Mouse (Mus musculus) neutrophil, adult 5-6 weeks (primary cell): ENCODE data around the gene 9630041A04Rik. TPM values are rescaled to one million over a fixed set of nuclear protein-coding genes. Genes with fewer than 3 reads are reported as not detected.

Experiments used
- ATAC-seq: fragments of 151-379, 151-347 bp; 2 replicates; pipeline ENCODE4 v1.8.0; 2017; ENCODE audit warnings: mild to moderate bottlenecking, moderate TSS enrichment; ENCODE audit not compliant: insufficient number of reproducible peaks, poor library complexity, low FRiP score, severe bottlenecking; ENCODE audit errors: extremely low read depth
- total RNA-seq: library from RNA; stranded (forward); fragments of 200-1000 nt; gene quantifications from 2 replicates; pipeline ENCODE4 v1.2.3, GENCODE M21; 2017

Gene 9630041A04Rik
- total RNA-seq, 1 experiment from 2014 or later, result not detected

DNA sequence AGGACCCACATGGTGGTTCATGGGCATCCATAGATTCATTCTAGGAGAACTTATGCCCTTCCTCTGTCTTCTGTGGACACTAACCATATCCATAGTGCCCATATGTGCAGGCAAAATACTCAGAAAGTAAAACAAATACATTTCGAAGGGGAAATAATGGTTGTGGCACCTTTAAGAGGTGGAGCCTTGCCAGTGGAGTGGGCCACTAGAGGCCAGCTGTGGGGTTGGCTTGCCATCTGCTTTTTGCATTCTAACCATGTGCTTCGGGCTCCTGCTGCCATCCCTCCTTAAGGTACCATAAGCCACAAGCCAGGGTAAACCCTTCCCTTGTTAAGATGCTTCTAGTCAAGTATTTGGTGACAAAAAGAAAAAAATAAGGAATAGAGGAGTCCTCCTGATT, 119.5 kb downstream of the 9630041A04Rik start:
- ATAC-seq, result no peak

DNA sequence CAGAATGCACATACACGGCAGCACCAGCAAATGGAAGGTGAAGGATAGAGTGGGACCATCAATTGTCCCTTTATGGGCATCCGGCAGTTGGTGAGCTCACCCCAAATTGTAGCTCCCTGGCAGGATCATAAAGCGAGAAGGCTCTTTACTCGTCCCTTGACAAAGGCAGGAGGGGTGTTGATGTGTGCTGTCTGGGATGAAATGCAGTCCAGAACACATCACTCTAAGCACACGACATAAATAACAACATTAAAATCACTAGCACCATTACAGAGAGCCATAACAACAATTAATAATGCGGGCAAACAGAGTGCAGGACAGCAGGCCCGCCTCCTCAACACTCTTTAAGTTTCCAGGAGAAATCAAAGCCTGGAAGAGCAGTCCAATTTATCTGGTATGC, 120.7 kb downstream of the 9630041A04Rik start:
- ATAC-seq, result no peak

DNA sequence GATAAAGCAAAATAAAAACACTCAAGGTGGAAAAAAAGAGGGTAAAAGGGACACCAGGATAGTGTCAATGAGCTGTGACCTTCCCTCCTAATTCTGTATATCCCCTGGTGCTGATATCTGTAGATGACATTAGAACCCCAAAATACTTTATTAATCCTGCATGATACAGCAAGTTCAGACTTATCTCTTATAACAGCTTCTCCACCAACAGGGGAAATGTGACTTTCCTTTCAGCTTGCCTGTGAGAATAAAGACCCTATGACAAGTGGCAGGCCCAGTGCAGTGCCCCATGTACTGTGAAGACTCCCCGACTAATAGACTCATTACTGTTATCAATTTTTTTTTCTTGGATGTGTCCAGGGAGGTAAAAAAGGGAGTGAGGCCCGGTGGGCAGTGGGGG, 125.3 kb downstream of the 9630041A04Rik start:
- ATAC-seq, result no peak

DNA sequence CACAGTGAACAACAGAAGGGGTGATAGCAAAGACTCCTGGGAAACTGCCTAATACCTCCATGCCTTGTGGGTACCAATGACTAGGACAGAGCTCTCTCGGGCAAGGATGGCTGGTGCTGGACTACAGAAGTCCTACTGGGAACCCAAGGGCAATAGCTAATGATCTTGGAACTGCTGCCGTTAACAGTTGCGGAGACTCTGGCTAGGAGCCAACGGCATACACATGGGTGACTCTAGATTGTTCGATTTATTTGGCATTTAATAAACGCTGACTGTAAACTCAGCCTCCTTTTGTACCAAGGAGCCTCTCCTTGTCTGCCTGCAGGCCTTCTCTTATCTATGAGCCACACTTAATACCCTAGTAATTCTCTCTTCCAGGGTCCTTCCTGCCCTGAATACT, 128.4 kb downstream of the 9630041A04Rik start:
- no peak for ATAC-seq

DNA sequence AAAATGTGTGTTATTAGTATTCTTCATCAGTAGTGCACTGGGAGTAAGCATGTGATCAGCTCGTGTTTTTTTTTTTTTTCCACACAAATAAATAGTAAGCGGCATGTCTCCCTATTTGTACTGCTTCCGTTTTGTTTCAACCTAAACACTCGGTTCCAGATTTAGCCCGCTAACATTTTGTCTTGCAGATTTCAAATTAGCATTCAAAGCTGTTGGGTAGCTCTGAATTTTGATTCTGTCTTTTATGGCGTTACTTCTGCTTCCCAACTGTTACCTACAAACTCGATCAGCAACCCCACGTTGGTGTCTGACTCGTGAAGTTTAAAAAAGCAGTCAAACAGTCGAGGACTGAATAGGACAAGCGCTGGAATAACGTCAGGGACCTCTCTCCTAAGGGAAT, 129.2 kb downstream of the 9630041A04Rik start:
- ATAC-seq, result no peak
